Comparison of ENCODE assay signal across 15 mouse cellular contexts in genomic region chr10:25584899-25585298, GRCm38 (mm10). TPM values are rescaled to one million over a fixed set of nuclear protein-coding genes. Genes with fewer than 3 reads are reported as not detected.
DNase-seq lines count a peak whose midpoint lies in the region; ATAC-seq lines count a peak whose summit lies in the region.
"Had no signal": no experiment of that assay in that cellular context is flagged by ENCODE, and none has a peak within 500 bp of the region (broad histone marks: within the 10 kb centered on the region; RNA-seq: fewer than 3 reads in every experiment).

No protein-coding gene starts in this region.

- no peaks in the 10 kb centered on the region for H3K27me3 ChIP-seq in heart, embryonic 11.5 days (ENCODE audit: control insufficient read depth, insufficient read depth, low read length)
- H3K27me3 ChIP-seq: kidney, embryonic 15.5 days; neural tube, embryonic 15.5 days had no signal

- H3K36me3 ChIP-seq in heart, embryonic 11.5 days (ENCODE audit: control insufficient read depth, insufficient read depth, low read length) = no peaks in the 10 kb centered on the region
- H3K36me3 ChIP-seq: kidney, embryonic 15.5 days; neural tube, embryonic 15.5 days had no signal

- H3K9me3 ChIP-seq in heart, embryonic 11.5 days (replicated peaks; ENCODE audit: control insufficient read depth, low read length) = no peaks in the 10 kb centered on the region
- H3K9me3 ChIP-seq: kidney, embryonic 15.5 days; neural tube, embryonic 15.5 days had no signal

- peak; percentile 2 for DNase-seq in adrenal gland, adult 2 months
- no peak for DNase-seq in adrenal gland, postnatal 4 days (ENCODE audit: low spot score in 2 of 2)
- peak; percentile 34 to 58 for DNase-seq in heart, adult 18-20 months
- peak; percentile 16 for DNase-seq in brain, adult 2 months (ENCODE audit: low read depth, low spot score)
- DNase-seq in heart, adult 9 months (ENCODE audit: low spot score in 2 of 2) = peak; percentile 15 to 21
- no peak for DNase-seq in lung, postnatal 14 days
- DNase-seq: liver, postnatal 0 days; thymus, postnatal 25 days had no signal

- 90% methylated on average over 6 of the region's 6 CpGs for WGBS in heart, embryonic 11.5 days (ENCODE audit: insufficient replicate concordance)

- H3K4me1 ChIP-seq in heart, embryonic 11.5 days (ENCODE audit: control insufficient read depth, insufficient read depth, low read length) = no peaks in the 10 kb centered on the region
- H3K4me1 ChIP-seq: neural tube, embryonic 15.5 days had no signal

- no peak overlapping the region for H3K27ac ChIP-seq in heart, embryonic 11.5 days (ENCODE audit: low read depth, low read length)
- H3K27ac ChIP-seq: kidney, embryonic 15.5 days; neural tube, embryonic 15.5 days had no signal

- H3K9ac ChIP-seq in heart, embryonic 11.5 days (ENCODE audit: low read depth, low read length) = no peak overlapping the region
- H3K9ac ChIP-seq: kidney, embryonic 15.5 days; liver, postnatal 0 days; neural tube, embryonic 15.5 days had no signal

- no peak for ATAC-seq in heart, embryonic 11.5 days (replicated peaks; ENCODE audit: insufficient number of reproducible peaks, low FRiP score, low TSS enrichment)
- ATAC-seq in megakaryocyte progenitor cell, adult 5-6 weeks (replicated peaks; ENCODE audit: poor library complexity) = no peak
- ATAC-seq: activated CD4-positive, CD25-positive, alpha-beta regulatory T cell, adult 4 months; liver, postnatal 0 days had no signal

- no peak overlapping the region for H3K4me2 ChIP-seq in heart, embryonic 11.5 days
- H3K4me2 ChIP-seq: kidney, embryonic 15.5 days; neural tube, embryonic 15.5 days had no signal

- no peak overlapping the region for H3K4me3 ChIP-seq in heart, embryonic 11.5 days (ENCODE audit: low read depth, low read length)
- H3K4me3 ChIP-seq: kidney, embryonic 15.5 days; neural tube, embryonic 15.5 days had no signal

RNA-seq across cellular contexts. Expression of gene Smlr1, which starts 48.8 kb away (rescaled TPM):
- not detected for total RNA-seq in adrenal gland, adult 2 months (2021)
- polyA plus RNA-seq in adrenal gland, adult 2 months (2012; rRNA removed) = not detected in 2 replicates
- total RNA-seq in adrenal gland, postnatal 4 days (2021) = 1 to 10 TPM in 1 of 2 experiments, under 1 TPM in 1; 0.39 to 5.1 TPM
- total RNA-seq in heart, adult 18-20 months (2021) = not detected
- polyA plus RNA-seq in heart, embryonic 11.5 days (2014; fragmentation: Nextera tagmentation; extraction: Ambion mirVana) = not detected in 2 replicates
- not detected in 2 replicates for total RNA-seq in megakaryocyte progenitor cell, adult 5-6 weeks (2015)
- total RNA-seq in megakaryocyte progenitor cell, adult 5-6 weeks (2017) = not detected in 2 replicates
- total RNA-seq: left cerebral cortex, postnatal 10 days had no signal
- polyA plus RNA-seq: activated CD4-positive, CD25-positive, alpha-beta regulatory T cell, adult 4 months; heart, postnatal 0 days; neural tube, embryonic 15.5 days had no signal

Comparison
In these comparisons a context has a peak if more than half of its experiments do, and no peak if none do; other contexts are left out.
1. DNase-seq: peak in adrenal gland, adult 2 months (single experiment), heart, adult 18-20 months (2 of 2), brain, adult 2 months (single experiment) and heart, adult 9 months (2 of 2); none in adrenal gland, postnatal 4 days (0 of 2) and lung, postnatal 14 days (single experiment).